Mouse (Mus musculus): ENCODE measurements at regions not wholly inside any gene's neighbourhood (a gene's known extent, or its start where the extent isn't known, plus 50 kb on each side); places are given as distances from the start of the nearest gene placed in this dataset.

GRCm38 (mm10) chr8:10754232-10754985 is 253.8 kb downstream of the Irs2 start:
- H3K4me2 ChIP-seq = no peak overlapping the region
- no peak overlapping the region for H3K4me3 ChIP-seq
- 38% methylated on average over 13 of the region's 13 CpGs for WGBS
- ATAC-seq = peak; percentile 72; the same call in 1 of the 2 replicates
- H3K9ac ChIP-seq = no peak overlapping the region
- H3K4me1 ChIP-seq = peaks cover 30% of the 10 kb centered on the region
- H3K36me3 ChIP-seq (ENCODE audit: poor library complexity, severe bottlenecking) = no peaks in the 10 kb centered on the region
- no peaks in the 10 kb centered on the region for H3K27me3 ChIP-seq
- peak overlapping the region; percentile 57 for H3K27ac ChIP-seq
- no peaks in the 10 kb centered on the region for H3K9me3 ChIP-seq (replicated peaks)

- 64% methylated on average over 6 of the region's 6 CpGs for WGBS
- Histone ChIP-seq H3K27me3 (no peaks in the 10 kb centered on the region), H3K4me1 (peaks cover 25% of the 10 kb centered on the region), H3K9ac (no peak overlapping the region), H3K36me3 (ENCODE audit: poor library complexity, severe bottlenecking) (no peaks in the 10 kb centered on the region), H3K27ac (no peak overlapping the region), H3K4me3 (no peak overlapping the region), H3K9me3 (replicated peaks) (no peaks in the 10 kb centered on the region), H3K4me2 (no peak overlapping the region)
- 0 out of 2 replicates have a peak, but pooled peaks have one; percentile 27 for ATAC-seq
Measured at GRCm38 (mm10) chr8:10753056-10753455, 255.2 kb downstream of the Irs2 start.

GRCm38 (mm10) chr8:10747150-10747549 is 261.1 kb downstream of the Irs2 start:
- no peaks in the 10 kb centered on the region for H3K9me3 ChIP-seq (replicated peaks)
- no peaks in the 10 kb centered on the region for H3K36me3 ChIP-seq (ENCODE audit: poor library complexity, severe bottlenecking)
- no peak for ATAC-seq
- H3K27ac ChIP-seq = no peak overlapping the region
- H3K9ac ChIP-seq = no peak overlapping the region
- H3K4me2 ChIP-seq = no peak overlapping the region
- 62% methylated on average over 2 of the region's 2 CpGs for WGBS
- no peaks in the 10 kb centered on the region for H3K4me1 ChIP-seq
- H3K27me3 ChIP-seq = no peaks in the 10 kb centered on the region
- no peak overlapping the region for H3K4me3 ChIP-seq

GRCm38 (mm10) chr8:10743241-10743640 is 265.0 kb downstream of the Irs2 start:
- no peaks in the 10 kb centered on the region for H3K36me3 ChIP-seq (ENCODE audit: poor library complexity, severe bottlenecking)
- WGBS = 75% methylated on average over 6 of the region's 6 CpGs
- H3K4me3 ChIP-seq = no peak overlapping the region
- no peak overlapping the region for H3K9ac ChIP-seq
- H3K27me3 ChIP-seq = no peaks in the 10 kb centered on the region
- no peaks in the 10 kb centered on the region for H3K9me3 ChIP-seq (replicated peaks)
- no peak overlapping the region for H3K4me2 ChIP-seq
- peaks cover 8% of the 10 kb centered on the region for H3K4me1 ChIP-seq
- no peak overlapping the region for H3K27ac ChIP-seq
- ATAC-seq = no peak

GRCm38 (mm10) chr8:10740837-10741236 is 267.4 kb downstream of the Irs2 start:
- Histone ChIP-seq H3K27me3 (no peaks in the 10 kb centered on the region), H3K36me3 (ENCODE audit: poor library complexity, severe bottlenecking) (no peaks in the 10 kb centered on the region), H3K4me3 (no peak overlapping the region), H3K4me2 (no peak overlapping the region), H3K9ac (no peak overlapping the region), H3K27ac (no peak overlapping the region), H3K4me1 (peaks cover 13% of the 10 kb centered on the region), H3K9me3 (replicated peaks) (no peaks in the 10 kb centered on the region)
- ATAC-seq = no peak
- 97% methylated on average over 3 of the region's 3 CpGs for WGBS

- ATAC-seq = peak; percentile 51; the same call in 1 of the 2 replicates
- Histone ChIP-seq H3K27me3 (no peaks in the 10 kb centered on the region), H3K36me3 (ENCODE audit: poor library complexity, severe bottlenecking) (no peaks in the 10 kb centered on the region), H3K27ac (peak overlapping the region; percentile 26; the same call in 1 of the 2 replicates), H3K4me3 (no peak overlapping the region), H3K4me2 (no peak overlapping the region), H3K4me1 (peaks cover 13% of the 10 kb centered on the region), H3K9me3 (replicated peaks) (no peaks in the 10 kb centered on the region), H3K9ac (no peak overlapping the region)
- WGBS = 28% methylated on average over 11 of the region's 11 CpGs
Measured at GRCm38 (mm10) chr8:10738486-10739081, 269.7 kb downstream of the Irs2 start.

- no peak for ATAC-seq
- H3K9ac ChIP-seq = no peak overlapping the region
- H3K27me3 ChIP-seq = no peaks in the 10 kb centered on the region
- H3K9me3 ChIP-seq (replicated peaks) = 0 out of 2 replicates have a peak, but pooled peaks cover 3% of the 10 kb centered on the region
- H3K4me1 ChIP-seq = peaks cover 13% of the 10 kb centered on the region
- no peaks in the 10 kb centered on the region for H3K36me3 ChIP-seq (ENCODE audit: poor library complexity, severe bottlenecking)
- no peak overlapping the region for H3K27ac ChIP-seq
- no peak overlapping the region for H3K4me3 ChIP-seq
- no peak overlapping the region for H3K4me2 ChIP-seq
- WGBS = 67% methylated on average over 4 of the region's 4 CpGs
Measured at GRCm38 (mm10) chr8:10734746-10735145, 273.5 kb downstream of the Irs2 start.

- no peak overlapping the region; the same call in 1 of the 2 replicates for H3K27ac ChIP-seq
- 62% methylated on average over 2 of the region's 2 CpGs for WGBS
- H3K9ac ChIP-seq = 0 out of 2 replicates have a peak overlapping the region, but pooled peaks have one; percentile 12
- no peak for ATAC-seq
- H3K4me3 ChIP-seq = no peak overlapping the region
- H3K4me2 ChIP-seq = no peak overlapping the region
- H3K4me1 ChIP-seq = peaks cover 33% of the 10 kb centered on the region
- H3K36me3 ChIP-seq (ENCODE audit: poor library complexity, severe bottlenecking) = no peaks in the 10 kb centered on the region
- no peaks in the 10 kb centered on the region for H3K27me3 ChIP-seq
- no peaks in the 10 kb centered on the region for H3K9me3 ChIP-seq (replicated peaks)
Measured at GRCm38 (mm10) chr8:10723332-10723731, 284.9 kb downstream of the Irs2 start.

- H3K27me3 ChIP-seq = no peaks in the 10 kb centered on the region
- H3K4me3 ChIP-seq = no peak overlapping the region
- H3K4me1 ChIP-seq = peaks cover 33% of the 10 kb centered on the region
- no peaks in the 10 kb centered on the region for H3K36me3 ChIP-seq (ENCODE audit: poor library complexity, severe bottlenecking)
- ATAC-seq = peak; percentile 80
- 0 out of 2 replicates have a peak overlapping the region, but pooled peaks have one; percentile 12 for H3K9ac ChIP-seq
- WGBS = 87% methylated on average over 4 of the region's 4 CpGs
- H3K9me3 ChIP-seq (replicated peaks) = no peaks in the 10 kb centered on the region
- H3K27ac ChIP-seq = peak overlapping the region; percentile 57; the same call in 1 of the 2 replicates
- H3K4me2 ChIP-seq = no peak overlapping the region
Measured at GRCm38 (mm10) chr8:10722742-10723141, 285.5 kb downstream of the Irs2 start.

GRCm38 (mm10) chr8:10722342-10722741 is 285.9 kb downstream of the Irs2 start:
- peak; percentile 74 for ATAC-seq
- no peaks in the 10 kb centered on the region for H3K27me3 ChIP-seq
- peaks cover 33% of the 10 kb centered on the region for H3K4me1 ChIP-seq
- no peak overlapping the region for H3K27ac ChIP-seq
- no peak overlapping the region for H3K4me2 ChIP-seq
- no peak overlapping the region for H3K9ac ChIP-seq
- no peaks in the 10 kb centered on the region for H3K9me3 ChIP-seq (replicated peaks)
- no peak overlapping the region for H3K4me3 ChIP-seq
- H3K36me3 ChIP-seq (ENCODE audit: poor library complexity, severe bottlenecking) = no peaks in the 10 kb centered on the region
- WGBS = 80% methylated on average over 3 of the region's 3 CpGs

- Histone ChIP-seq H3K4me2 (no peak overlapping the region), H3K36me3 (ENCODE audit: poor library complexity, severe bottlenecking) (no peaks in the 10 kb centered on the region), H3K4me3 (no peak overlapping the region), H3K4me1 (peaks cover 33% of the 10 kb centered on the region), H3K9me3 (replicated peaks) (no peaks in the 10 kb centered on the region), H3K9ac (no peak overlapping the region), H3K27ac (no peak overlapping the region), H3K27me3 (no peaks in the 10 kb centered on the region)
- WGBS = 19% methylated on average over 10 of the region's 10 CpGs
- 0 out of 2 replicates have a peak, but pooled peaks have one; percentile 17 for ATAC-seq
Measured at GRCm38 (mm10) chr8:10721146-10721862, 287.0 kb downstream of the Irs2 start.

GRCm38 (mm10) chr8:10720398-10720797 is 287.9 kb downstream of the Irs2 start:
- no peak overlapping the region for H3K27ac ChIP-seq
- H3K4me3 ChIP-seq = no peak overlapping the region
- H3K36me3 ChIP-seq (ENCODE audit: poor library complexity, severe bottlenecking) = no peaks in the 10 kb centered on the region
- ATAC-seq = no peak
- WGBS = 93% methylated on average over 3 of the region's 3 CpGs
- H3K4me1 ChIP-seq = peaks cover 33% of the 10 kb centered on the region
- no peaks in the 10 kb centered on the region for H3K27me3 ChIP-seq
- H3K9me3 ChIP-seq (replicated peaks) = no peaks in the 10 kb centered on the region
- H3K4me2 ChIP-seq = no peak overlapping the region
- no peak overlapping the region for H3K9ac ChIP-seq

Data from forebrain, embryonic 13.5 days (tissue).